Mouse (Mus musculus) thymus, postnatal 14 days (tissue): ENCODE data around the gene Als2cr12.
A peak's percentile ranks its signal among the peaks of the same experiment; 100 is the strongest.
"Not testable (repeated sequence)": the region's sequence is repeated elsewhere in the genome, so short reads cannot be mapped to it uniquely, and the experiment has no call there.

Source experiments
- DNase-seq: peaks from one replicate; pipeline ENCODE4 v3.0.0; 2021

Gene Als2cr12

DNA sequence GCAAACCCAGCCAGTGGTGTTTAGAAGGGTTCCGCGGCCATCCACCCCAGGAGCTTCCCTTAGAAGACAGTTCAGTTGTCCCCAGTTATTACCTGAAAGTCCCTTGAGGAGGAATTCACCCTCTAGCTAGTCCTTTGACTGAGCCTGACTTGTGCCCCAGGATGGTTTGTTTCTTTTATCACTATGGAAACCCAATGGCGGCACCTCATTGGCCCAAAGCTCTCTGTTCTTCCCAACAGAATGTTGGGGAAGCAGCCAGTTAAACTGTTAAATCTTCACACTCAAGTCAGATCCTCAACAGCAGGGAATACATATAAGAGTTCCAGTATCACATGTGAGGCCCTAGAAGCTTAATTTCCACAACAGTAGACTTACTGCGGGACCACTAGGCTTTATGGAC is at the start of gene Als2cr12:
Gene Als2cr12, minus strand, starts transcription at position 180 of the 400 bp plus-strand sequence.
- DNase-seq, result not testable (repeated sequence)

DNA sequence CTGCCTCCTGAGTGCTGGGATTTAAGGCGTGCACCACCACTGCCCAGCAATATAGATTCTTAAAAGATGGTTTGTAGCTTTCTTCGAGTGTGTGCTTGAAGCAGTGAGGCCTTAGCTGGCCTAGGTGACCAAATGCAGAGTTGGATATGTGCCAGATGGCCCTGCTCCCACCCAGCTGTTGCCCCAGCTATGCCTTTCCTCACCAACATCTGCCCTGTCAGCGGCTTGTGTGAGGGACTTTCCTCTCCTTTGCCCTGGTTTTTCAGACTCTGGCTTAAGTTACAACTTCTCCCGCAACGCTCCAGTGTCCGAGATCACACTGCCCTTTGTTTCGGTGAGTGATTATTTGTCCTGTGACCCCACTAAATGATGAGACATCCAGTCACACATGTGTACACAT is 48.9 kb upstream of the Als2cr12 start:
- no peak for DNase-seq

DNA sequence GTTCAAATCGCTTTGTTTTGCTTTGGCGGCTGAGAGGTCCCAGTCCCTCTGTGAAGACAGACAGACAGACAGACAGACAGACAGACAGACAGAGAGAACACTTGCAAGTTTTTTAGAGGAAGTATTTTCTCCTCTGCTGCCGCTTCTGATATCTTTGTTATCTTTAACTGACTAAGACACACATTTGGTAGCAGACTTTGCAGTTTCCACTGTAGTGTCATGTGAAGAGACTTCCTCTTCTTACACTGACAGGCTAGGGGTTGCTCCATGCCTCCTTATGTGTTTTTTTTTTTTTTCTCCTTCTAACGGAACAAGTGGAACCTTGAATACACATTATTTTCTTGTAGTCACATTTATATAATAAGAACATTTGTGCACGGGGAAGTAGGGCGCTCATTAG is 47.5 kb upstream of the Als2cr12 start:
- no peak for DNase-seq

DNA sequence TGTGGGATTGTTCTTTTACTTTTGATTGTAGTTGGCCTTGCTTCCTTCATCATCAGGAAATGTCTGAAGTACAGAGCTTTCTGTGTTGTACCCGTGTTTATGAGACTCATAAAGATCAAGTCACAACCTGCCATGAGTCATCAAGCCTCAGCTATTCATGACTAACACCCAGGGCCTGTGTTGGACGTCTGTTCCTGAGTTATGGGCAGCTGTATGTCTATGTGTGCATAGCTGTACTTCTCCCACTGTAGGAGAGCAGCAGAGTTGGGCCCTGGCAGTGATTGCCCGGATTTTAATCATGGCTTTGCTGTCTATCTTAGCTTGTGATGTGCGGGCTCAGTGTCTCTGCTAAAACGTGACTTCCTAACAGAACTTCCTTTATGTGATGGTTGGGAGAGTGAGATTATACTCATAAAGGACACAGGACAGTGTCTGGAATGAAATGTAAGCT is 46.8 kb upstream of the Als2cr12 start:
- DNase-seq, result no peak

- DNase-seq, result no peak
Measured at GRCm38 (mm10) chr1:58739529-58739928, 43.7 kb upstream of the Als2cr12 start.

- DNase-seq, result no peak
Measured at GRCm38 (mm10) chr1:58736968-58737367, 41.2 kb upstream of the Als2cr12 start.

GRCm38 (mm10) chr1:58735962-58736361 is 40.2 kb upstream of the Als2cr12 start:
- no peak for DNase-seq

DNA sequence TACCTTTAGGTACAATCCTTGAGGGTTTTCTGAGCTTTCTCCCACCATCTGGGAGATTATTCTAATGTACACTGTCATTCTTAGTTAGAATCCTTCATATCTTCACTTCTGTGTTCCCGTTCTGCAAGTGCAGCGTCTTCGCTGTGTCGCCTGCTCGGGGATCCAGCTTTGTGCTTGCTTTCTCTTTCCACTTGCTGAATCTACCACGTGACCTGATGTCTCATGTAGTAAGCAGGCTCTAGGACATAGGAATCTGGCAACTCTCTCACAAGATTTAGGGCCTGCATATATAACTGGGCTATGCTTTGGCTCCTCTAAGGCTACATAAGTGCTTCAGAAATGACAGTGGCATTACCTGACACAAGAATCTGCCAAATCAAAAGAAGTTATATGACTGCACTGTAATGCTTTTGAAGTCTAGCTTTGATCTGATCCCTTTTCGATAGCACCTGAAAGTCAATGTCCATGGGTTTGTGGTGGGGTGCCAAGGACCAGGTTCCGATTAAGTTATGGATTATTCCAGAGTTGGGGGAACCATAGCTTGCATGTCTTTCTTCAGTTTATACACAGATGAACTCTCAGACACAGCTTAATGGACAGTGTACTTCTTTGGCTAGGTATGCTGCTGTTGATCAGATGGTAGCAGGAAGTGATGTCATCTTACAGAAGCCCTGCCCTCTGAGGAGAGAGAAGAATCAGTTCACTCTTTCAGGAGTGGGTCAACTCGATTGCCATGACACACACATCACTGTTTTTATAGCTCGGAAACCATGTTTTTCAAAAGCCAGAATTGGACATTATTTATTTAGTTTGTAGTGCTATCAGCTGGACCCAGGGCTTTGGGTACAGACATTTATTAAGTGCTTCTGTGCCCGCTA is 38.5 kb upstream of the Als2cr12 start:
- DNase-seq, result no peak

- DNase-seq, result no peak
Measured at GRCm38 (mm10) chr1:58733636-58734035, 37.8 kb upstream of the Als2cr12 start.

GRCm38 (mm10) chr1:58728590-58728868 is 32.7 kb upstream of the Als2cr12 start:
- no peak for DNase-seq

DNA sequence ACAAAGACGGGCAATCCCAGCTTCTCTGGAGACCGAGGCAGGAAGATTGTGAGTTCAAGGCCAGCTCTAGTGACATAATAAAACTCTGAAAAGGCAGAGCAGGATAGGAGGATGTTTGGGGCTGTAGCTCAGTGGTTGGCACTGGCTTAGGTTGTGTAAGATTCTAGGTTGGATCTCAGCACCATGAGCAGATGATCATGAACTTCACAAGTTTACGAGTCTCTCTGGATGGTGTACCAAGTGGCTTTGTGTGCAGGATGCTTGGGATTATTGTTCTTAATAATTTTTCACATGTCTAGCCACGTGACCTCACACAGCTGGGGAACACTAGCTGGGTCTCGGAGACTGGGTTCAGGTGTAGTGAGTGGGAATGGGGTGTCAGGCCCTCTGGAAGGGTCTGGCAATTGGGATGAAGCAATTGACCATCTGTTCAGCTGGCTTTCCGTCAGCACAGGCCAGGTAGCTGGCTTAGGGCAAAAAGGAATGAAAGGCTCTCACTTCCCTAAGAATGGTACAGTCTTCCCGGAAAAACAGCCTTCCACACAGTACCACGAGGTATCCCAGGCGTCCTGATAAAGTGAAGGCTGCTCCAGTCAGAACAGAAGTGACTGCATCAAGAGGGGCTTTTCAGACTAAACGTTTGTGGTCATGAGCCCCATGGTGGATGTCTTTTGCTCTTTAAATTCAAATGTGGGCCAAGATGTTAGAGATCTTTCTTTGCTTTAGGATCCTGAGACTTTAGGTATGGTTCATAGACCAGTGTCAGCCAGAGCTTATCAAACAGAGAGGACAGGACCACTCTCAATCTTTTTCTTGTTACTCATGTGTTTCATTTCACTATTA is 32.2 kb upstream of the Als2cr12 start:
- DNase-seq, result no peak

GRCm38 (mm10) chr1:58727019-58727746 is 31.4 kb upstream of the Als2cr12 start:
- DNase-seq, result no peak

DNA sequence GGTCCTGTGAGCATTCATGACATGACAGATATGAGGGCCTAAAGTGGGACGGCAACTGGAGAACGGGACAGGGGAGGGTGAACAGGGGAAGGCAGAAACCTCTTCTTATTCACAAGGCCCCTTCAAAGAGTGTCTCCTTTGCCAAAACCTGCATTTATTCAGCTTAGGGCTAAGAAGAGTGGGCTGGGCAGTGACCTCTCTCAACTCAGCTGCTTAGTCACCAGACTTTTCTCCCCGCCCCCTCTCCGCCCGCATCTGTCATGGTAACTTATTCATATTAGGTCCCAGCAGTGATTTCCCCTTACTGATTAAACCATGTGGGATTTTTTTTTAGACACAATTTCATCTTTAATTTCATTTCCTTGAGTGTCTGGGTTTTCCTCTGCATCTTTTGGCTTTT is 30.0 kb upstream of the Als2cr12 start:
- no peak for DNase-seq

GRCm38 (mm10) chr1:58725095-58725494 is 29.3 kb upstream of the Als2cr12 start:
- no peak for DNase-seq

DNA sequence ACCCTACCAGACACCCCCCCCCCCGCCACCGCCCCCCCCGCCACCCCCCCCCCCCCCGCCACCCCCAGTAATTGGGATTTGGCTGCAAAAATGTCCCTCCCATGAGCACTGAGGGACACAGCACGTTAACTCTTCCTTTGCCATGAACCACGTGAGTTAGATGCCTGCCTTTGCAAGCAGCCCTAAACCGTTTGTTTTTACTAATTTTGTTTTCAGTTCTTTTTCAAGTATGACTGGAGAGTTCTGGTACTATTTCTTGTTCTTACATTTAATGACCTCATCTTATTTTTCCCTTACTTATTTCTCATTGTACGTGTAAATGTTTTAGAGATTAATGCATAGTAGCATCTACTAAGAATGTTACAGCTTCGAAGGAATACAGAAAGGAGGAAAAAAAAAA is 28.7 kb upstream of the Als2cr12 start:
- DNase-seq, result no peak

DNA sequence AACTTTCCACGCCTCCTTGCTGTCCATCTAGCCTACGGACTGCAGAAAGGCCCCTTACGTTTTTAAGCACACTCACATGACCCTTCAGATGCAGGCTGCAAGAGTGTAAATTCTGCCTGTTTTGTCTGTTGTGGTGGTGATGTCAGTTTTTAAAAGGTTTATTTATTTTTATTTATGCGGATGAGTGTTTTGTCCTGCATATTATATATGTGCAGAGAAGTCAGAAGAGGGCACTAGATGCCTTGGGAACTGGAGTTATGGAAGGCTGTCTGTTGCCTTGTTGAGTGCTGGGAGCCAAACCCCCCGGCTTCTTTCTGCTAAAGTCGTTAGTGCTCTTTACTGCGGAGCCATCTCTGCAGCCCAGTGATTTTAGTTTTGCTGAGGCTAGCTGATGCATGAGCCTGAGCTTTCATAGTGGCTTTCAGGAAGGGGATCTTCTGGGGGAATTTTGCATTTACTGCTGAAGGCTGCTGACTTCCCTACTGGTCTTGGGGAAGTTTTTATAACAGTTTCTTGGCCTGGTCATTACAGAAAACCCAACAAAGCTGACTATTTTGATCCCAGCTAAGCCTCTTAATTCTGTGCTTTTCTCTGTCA is 28.1 kb upstream of the Als2cr12 start:
- DNase-seq, result no peak

DNA sequence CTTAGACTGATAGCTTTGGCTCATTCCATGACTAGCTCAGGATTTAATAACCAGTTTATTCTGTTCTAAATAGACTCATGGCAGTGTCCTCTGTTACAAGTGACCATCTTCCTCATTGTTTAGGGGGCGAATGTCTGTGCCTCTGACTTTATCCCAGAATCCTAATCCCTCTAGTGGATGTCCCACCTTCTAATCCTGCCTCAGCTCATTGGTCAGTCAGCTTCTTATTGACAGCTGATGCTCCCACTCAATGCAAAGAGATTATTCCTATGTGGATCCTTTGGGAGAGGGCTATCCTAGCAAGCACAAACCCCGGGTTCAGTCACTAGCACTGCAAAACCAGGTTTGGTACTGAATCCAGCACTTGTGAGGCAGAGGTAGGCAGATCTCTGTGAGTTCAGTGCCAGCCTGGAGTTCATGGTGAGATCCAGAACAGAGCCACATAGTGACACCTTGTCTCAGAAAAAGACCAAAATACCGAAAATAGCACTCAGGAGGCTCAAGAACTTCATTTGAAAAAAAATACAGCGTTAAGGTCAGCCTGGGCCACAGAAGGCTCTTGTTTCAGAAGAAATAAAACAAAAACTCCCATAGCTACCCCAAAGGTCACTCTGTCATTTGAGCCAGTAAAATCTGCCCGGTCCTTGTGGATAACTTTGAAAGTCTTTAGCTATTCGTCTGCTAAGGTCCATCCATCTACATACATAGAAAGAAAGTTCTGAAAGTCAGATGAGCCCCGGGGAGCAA is 27.4 kb upstream of the Als2cr12 start:
- DNase-seq, result no peak

GRCm38 (mm10) chr1:58722115-58722938 is 26.5 kb upstream of the Als2cr12 start:
- no peak for DNase-seq

DNA sequence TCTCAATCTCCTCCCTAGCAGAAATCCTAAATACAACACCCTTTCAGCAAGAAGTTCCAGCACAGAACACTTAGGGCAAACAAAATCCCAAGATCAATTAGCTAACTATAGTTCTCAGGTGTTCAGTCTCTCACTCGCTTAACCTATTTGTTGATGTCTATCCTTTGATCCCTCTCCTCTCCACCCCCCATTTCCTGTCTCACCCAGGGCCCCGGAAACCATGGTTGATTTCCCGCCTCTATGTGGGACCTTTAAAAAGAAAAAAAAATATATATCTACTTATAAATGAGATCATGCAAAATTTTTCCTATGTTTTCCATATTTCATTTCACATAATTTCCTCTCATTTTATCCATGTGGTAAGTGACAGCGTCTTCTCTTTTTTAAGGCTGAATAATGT is 25.2 kb upstream of the Als2cr12 start:
- peak; percentile 82 for DNase-seq

DNA sequence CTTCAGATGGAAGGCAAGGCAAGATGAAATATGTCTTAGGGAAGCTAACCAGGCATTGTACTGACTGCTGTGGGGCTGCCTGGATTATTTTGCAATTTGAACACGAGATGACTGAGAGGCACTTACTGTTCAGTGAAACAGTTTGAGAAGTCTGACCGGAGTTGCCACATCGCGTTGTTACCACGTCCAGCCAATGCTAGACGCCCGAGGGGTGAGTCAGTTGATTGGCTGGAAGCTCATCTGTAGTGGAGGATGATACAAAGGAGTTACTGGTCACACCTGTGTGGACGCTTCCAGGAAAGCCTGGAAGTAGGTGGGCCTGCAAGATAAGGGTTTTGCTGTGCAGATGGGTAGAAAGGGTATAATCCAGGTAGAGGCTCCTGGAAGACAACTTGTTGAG is 24.3 kb upstream of the Als2cr12 start:
- DNase-seq, result no peak

- DNase-seq, result no peak
Measured at GRCm38 (mm10) chr1:58719356-58719945, 23.7 kb upstream of the Als2cr12 start.
